Mouse (Mus musculus) ES-Bruce4 (cell line): ENCODE measurements around the gene Tigit. TPM values are rescaled to one million over a fixed set of nuclear protein-coding genes. Genes with fewer than 3 reads are reported as not detected.

Experiments used
- H3K27ac ChIP-seq: 2 replicates; pipeline ENCODE4 v1.5.1; 2012; ENCODE audit warnings: low read length, inconsistent platforms; ENCODE audit not compliant: insufficient read depth
- H3K27me3 ChIP-seq: 2 replicates; pipeline ENCODE4 v1.6.1; 2012; ENCODE audit warnings: mild to moderate bottlenecking, low read length, inconsistent platforms; ENCODE audit not compliant: control insufficient read depth, poor library complexity, insufficient read depth, severe bottlenecking
- H3K36me3 ChIP-seq: 2 replicates; pipeline ENCODE4 v1.6.1; 2012; ENCODE audit warnings: inconsistent platforms, mild to moderate bottlenecking, low read length, moderate library complexity; ENCODE audit not compliant: control insufficient read depth, poor library complexity, insufficient read depth, severe bottlenecking
- H3K4me1 ChIP-seq: one replicate; pipeline ENCODE4 v1.8.1; 2011; ENCODE audit warnings: low read length; ENCODE audit not compliant: control insufficient read depth, insufficient read depth
- H3K4me3 ChIP-seq: 2 replicates; pipeline ENCODE4 v1.5.1; 2011; ENCODE audit warnings: low read depth, mild to moderate bottlenecking, low read length
- H3K9ac ChIP-seq: 2 replicates; pipeline ENCODE4 v1.6.1; 2012; ENCODE audit warnings: low read depth, mild to moderate bottlenecking, inconsistent platforms; ENCODE audit not compliant: poor library complexity, severe bottlenecking
- H3K9me3 ChIP-seq: replicated peaks from 2 replicates; pipeline ENCODE4 v1.6.1; 2012; ENCODE audit warnings: mild to moderate bottlenecking, low read length, inconsistent platforms; ENCODE audit not compliant: control insufficient read depth, poor library complexity, insufficient read depth, severe bottlenecking
- CTCF ChIP-seq: IDR thresholded peaks from one replicate; pipeline ENCODE4 v1.8.1; 2011; ENCODE audit warnings: low read depth, low read length
- EP300 ChIP-seq: IDR thresholded peaks from 2 replicates; pipeline ENCODE4 v1.6.1; 2011; ENCODE audit warnings: low read depth, low read length; ENCODE audit not compliant: insufficient read depth
- POLR2A ChIP-seq: IDR thresholded peaks from one replicate; pipeline ENCODE4 v1.8.1; 2011; ENCODE audit warnings: low read length; ENCODE audit not compliant: insufficient read depth
- polyA plus RNA-seq: library from polyadenylated mRNA; stranded (reverse); fragments of >200 nt; gene quantifications from 2 replicates; pipeline ENCODE4 v1.2.4, GENCODE M21; 2011; ENCODE audit warnings: low read depth; ENCODE audit not compliant: missing spikeins, insufficient read depth, insufficient read length

Tigit gene
- not detected in 2 replicates for polyA plus RNA-seq

DNA sequence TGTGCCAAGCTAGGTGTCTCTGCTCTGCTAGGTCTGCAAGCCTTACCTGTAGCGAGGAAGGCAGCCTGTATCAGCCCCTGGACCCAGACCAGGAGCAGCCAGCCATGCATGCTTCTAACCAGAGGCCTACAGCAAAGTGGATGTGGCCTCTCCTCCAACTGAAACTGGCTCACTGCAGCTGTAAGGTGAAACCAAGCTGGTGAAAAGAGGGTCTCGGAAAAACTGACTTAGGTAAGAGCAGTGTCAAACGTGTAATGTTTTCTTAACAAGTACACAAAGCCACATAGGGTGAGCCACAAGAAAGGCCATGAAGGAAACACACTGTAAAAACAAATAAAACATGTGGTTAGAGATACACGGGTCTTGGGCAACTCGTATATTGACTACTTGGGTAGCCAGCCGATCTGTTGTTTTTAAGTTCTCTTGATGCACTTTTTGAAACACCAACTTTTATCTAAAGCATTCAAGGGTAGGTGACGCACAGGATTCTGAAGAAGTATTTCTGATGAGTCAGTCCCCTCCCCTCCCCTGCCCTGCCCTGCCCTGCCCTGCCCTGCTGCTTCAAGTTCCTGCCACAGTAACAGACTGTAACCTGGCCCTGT is at the start of gene Tigit:
Gene Tigit, minus strand, starts transcription at position 169 of the 602 bp plus-strand sequence.
- no peak within 1 kb of the TSS for H3K27ac ChIP-seq
- no peaks in the 10 kb centered on the region for H3K27me3 ChIP-seq

DNA sequence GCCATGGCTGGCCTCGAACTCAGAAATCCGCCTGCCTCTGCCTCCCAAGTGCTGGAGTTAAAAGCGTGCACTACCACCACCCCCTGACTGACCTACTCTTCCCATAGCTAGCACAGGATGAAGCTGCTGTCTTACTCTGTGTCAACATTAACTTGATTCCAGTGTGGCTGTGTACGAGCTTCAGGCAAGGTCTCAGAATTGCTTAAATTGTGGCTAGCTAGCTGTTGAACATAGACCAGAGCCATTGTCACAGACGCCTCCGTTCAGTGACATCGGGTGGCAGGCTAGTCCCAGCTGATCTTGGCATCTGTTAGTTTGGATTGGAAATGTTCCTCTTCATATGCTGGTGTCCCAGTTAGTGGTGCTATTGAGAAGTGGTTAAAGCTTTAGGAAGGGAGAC is 47.4 kb upstream of the Tigit start:
- no peaks in the 10 kb centered on the region for H3K9me3 ChIP-seq
- H3K27me3 ChIP-seq = no peaks in the 10 kb centered on the region
- TF ChIP-seq EP300 (no peak), CTCF (no peak), POLR2A (no peak)
- no peak overlapping the region for H3K4me3 ChIP-seq
- peaks cover 2% of the 10 kb centered on the region for H3K4me1 ChIP-seq
- no peak overlapping the region for H3K9ac ChIP-seq
- no peaks in the 10 kb centered on the region for H3K36me3 ChIP-seq
- no peak overlapping the region for H3K27ac ChIP-seq

More for the DNA sequence above, at the start of gene Tigit:
- no peak within 1 kb of the TSS for H3K9ac ChIP-seq
- H3K4me1 ChIP-seq = no peaks in the 10 kb centered on the region
- no peaks in the 10 kb centered on the region for H3K9me3 ChIP-seq
- no peak for TF ChIP-seq CTCF
- TF ChIP-seq POLR2A = no peak
- no peak for TF ChIP-seq EP300
- no peaks in the 10 kb centered on the region for H3K36me3 ChIP-seq
- H3K4me3 ChIP-seq = no peak within 1 kb of the TSS

GRCm38 (mm10) chr16:43710651-43711050 is 46.7 kb upstream of the Tigit start:
- Histone ChIP-seq H3K4me3 (peak overlapping the region; percentile 65), H3K27me3 (no peaks in the 10 kb centered on the region), H3K36me3 (no peaks in the 10 kb centered on the region), H3K9me3 (no peaks in the 10 kb centered on the region), H3K27ac (no peak overlapping the region), H3K9ac (no peak overlapping the region), H3K4me1 (peaks cover 2% of the 10 kb centered on the region)
- TF ChIP-seq POLR2A = no peak
- TF ChIP-seq EP300 = no peak
- no peak for TF ChIP-seq CTCF

DNA sequence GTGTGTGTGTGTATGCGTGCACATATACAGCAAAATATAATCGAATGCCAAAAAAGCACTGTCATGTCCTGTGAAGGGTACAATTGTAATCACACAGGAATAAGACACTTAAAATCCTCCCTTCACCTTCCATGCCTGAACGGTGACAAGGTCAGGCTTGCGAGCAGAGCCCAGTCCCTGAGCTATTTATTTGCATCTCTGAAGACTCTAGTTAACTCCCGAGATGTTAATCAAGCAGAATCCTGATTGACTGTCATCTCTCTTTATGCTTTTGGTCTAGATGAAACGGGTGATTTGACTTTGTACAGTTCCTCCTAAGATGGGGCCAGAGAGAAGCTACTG is 46.2 kb upstream of the Tigit start:
- Histone ChIP-seq H3K4me3 (no peak overlapping the region), H3K27me3 (no peaks in the 10 kb centered on the region)
- TF ChIP-seq EP300 = no peak
- TF ChIP-seq POLR2A = no peak
- no peak for TF ChIP-seq CTCF

GRCm38 (mm10) chr16:43709432-43710133 is 45.6 kb upstream of the Tigit start:
- H3K9ac ChIP-seq = no peak overlapping the region
- TF ChIP-seq CTCF (no peak), EP300 (no peak), POLR2A (no peak)
- no peak overlapping the region for H3K4me3 ChIP-seq

More for the DNA sequence above, 46.2 kb upstream of the Tigit start:
- Histone ChIP-seq H3K27ac (no peak overlapping the region), H3K9me3 (no peaks in the 10 kb centered on the region), H3K36me3 (no peaks in the 10 kb centered on the region), H3K9ac (no peak overlapping the region), H3K4me1 (peaks cover 2% of the 10 kb centered on the region)

DNA sequence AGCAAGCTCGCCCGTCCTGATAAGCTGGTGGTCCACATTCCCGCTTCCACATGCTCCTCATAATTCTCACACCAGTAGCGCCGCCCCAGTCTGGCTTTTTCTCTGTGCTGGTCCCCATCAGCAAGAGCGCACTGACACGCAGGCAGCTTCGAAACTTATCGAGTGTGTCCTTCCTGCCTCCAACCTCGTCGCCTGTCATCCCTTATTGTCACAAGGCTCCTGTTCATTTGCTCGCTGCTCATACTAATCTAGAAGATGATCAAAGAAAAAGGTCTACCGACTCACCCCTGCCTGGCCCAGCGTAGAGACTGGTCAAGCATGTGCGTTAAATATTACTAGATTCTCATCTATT is 45.1 kb upstream of the Tigit start:
- peaks cover 2% of the 10 kb centered on the region for H3K4me1 ChIP-seq
- H3K4me3 ChIP-seq = no peak overlapping the region
- H3K9me3 ChIP-seq = no peaks in the 10 kb centered on the region
- TF ChIP-seq POLR2A (no peak), CTCF (no peak), EP300 (no peak)
- no peaks in the 10 kb centered on the region for H3K27me3 ChIP-seq
- H3K27ac ChIP-seq = no peak overlapping the region
- no peaks in the 10 kb centered on the region for H3K36me3 ChIP-seq
- H3K9ac ChIP-seq = no peak overlapping the region

More at GRCm38 (mm10) chr16:43709432-43710133, 45.6 kb upstream of the Tigit start:
- Histone ChIP-seq H3K27me3 (no peaks in the 10 kb centered on the region), H3K36me3 (no peaks in the 10 kb centered on the region), H3K27ac (no peak overlapping the region), H3K9me3 (no peaks in the 10 kb centered on the region), H3K4me1 (peaks cover 2% of the 10 kb centered on the region)
